Comparison of ENCODE assay signal across 8 mouse cellular contexts in genomic region chr11:54303076-54303727, GRCm38 (mm10). TPM values are rescaled to one million over a fixed set of nuclear protein-coding genes. Genes with fewer than 3 reads are reported as not detected.
DNase-seq lines count a peak whose midpoint lies in the region; ATAC-seq lines count a peak whose summit lies in the region.

No protein-coding gene starts in this region.

- H3K4me3 ChIP-seq in intestine, embryonic 14.5 days (ENCODE audit: low read depth, low read length), result 0 out of 2 replicates have a peak overlapping the region, but pooled peaks have one; percentile 53
- H3K4me3 ChIP-seq in intestine, embryonic 15.5 days (replicated peaks), result no peak overlapping the region
- peak overlapping the region; percentile 74 for H3K4me3 ChIP-seq in forebrain, embryonic 11.5 days (ENCODE audit: low read depth, low read length)
- no peak overlapping the region for H3K4me3 ChIP-seq in stomach, embryonic 15.5 days (replicated peaks)

- H3K9ac ChIP-seq in intestine, embryonic 14.5 days (ENCODE audit: low read length), result no peak overlapping the region
- H3K9ac ChIP-seq in intestine, embryonic 15.5 days, result no peak overlapping the region
- peak overlapping the region; percentile 84 for H3K9ac ChIP-seq in forebrain, embryonic 11.5 days (ENCODE audit: low read length)
- H3K9ac ChIP-seq in stomach, embryonic 15.5 days, result no peak overlapping the region

- H3K4me1 ChIP-seq in intestine, embryonic 14.5 days (replicated peaks; ENCODE audit: control insufficient read depth, insufficient read depth, low read length), result 0 out of 2 replicates have a peak, but pooled peaks cover 4% of the 10 kb centered on the region
- peaks cover 4% of the 10 kb centered on the region for H3K4me1 ChIP-seq in intestine, embryonic 15.5 days (replicated peaks)
- H3K4me1 ChIP-seq in forebrain, embryonic 11.5 days (replicated peaks; ENCODE audit: control insufficient read depth, insufficient read depth, low read length), result 0 out of 2 replicates have a peak, but pooled peaks cover 5% of the 10 kb centered on the region
- H3K4me1 ChIP-seq in stomach, embryonic 15.5 days, result peaks cover 8% of the 10 kb centered on the region

- H3K27me3 ChIP-seq in intestine, embryonic 14.5 days (replicated peaks; ENCODE audit: control insufficient read depth, insufficient read depth, low read length), result 0 out of 2 replicates have a peak, but pooled peaks cover 9% of the 10 kb centered on the region
- H3K27me3 ChIP-seq in intestine, embryonic 15.5 days (replicated peaks), result peaks cover 8% of the 10 kb centered on the region; the same call in 1 of the 2 replicates
- H3K27me3 ChIP-seq in forebrain, embryonic 11.5 days (ENCODE audit: control insufficient read depth, insufficient read depth, low read length), result no peaks in the 10 kb centered on the region
- H3K27me3 ChIP-seq in stomach, embryonic 15.5 days (replicated peaks), result peaks cover 4% of the 10 kb centered on the region; the same call in 1 of the 2 replicates

- H3K36me3 ChIP-seq in intestine, embryonic 14.5 days (ENCODE audit: control insufficient read depth, insufficient read depth, low read length), result no peaks in the 10 kb centered on the region
- no peaks in the 10 kb centered on the region for H3K36me3 ChIP-seq in intestine, embryonic 15.5 days
- no peaks in the 10 kb centered on the region for H3K36me3 ChIP-seq in forebrain, embryonic 11.5 days (ENCODE audit: control insufficient read depth, insufficient read depth, low read length)
- H3K36me3 ChIP-seq in stomach, embryonic 15.5 days, result no peaks in the 10 kb centered on the region

- H3K4me2 ChIP-seq in intestine, embryonic 14.5 days (ENCODE audit: low read length), result peak overlapping the region; percentile 93
- no peak overlapping the region; the same call in 1 of the 2 replicates for H3K4me2 ChIP-seq in intestine, embryonic 15.5 days (replicated peaks)
- H3K4me2 ChIP-seq in forebrain, embryonic 11.5 days (ENCODE audit: low read depth, low read length, severe bottlenecking), result peak overlapping the region; percentile 69
- H3K4me2 ChIP-seq in stomach, embryonic 15.5 days, result peak overlapping the region; percentile 95; the same call in 1 of the 2 replicates

- 0 out of 2 replicates have a peak, but pooled peaks cover 2% of the 10 kb centered on the region for H3K9me3 ChIP-seq in intestine, embryonic 14.5 days (ENCODE audit: control insufficient read depth, low read length)
- H3K9me3 ChIP-seq in intestine, embryonic 15.5 days, result no peaks in the 10 kb centered on the region; the same call in 1 of the 2 replicates
- no peaks in the 10 kb centered on the region; the same call in 1 of the 2 replicates for H3K9me3 ChIP-seq in forebrain, embryonic 11.5 days (ENCODE audit: control insufficient read depth, low read length)
- no peaks in the 10 kb centered on the region for H3K9me3 ChIP-seq in stomach, embryonic 15.5 days

- no peak for ATAC-seq in intestine, embryonic 14.5 days (replicated peaks; ENCODE audit: low FRiP score, low TSS enrichment, low read depth)
- no peak for ATAC-seq in intestine, embryonic 15.5 days
- peak; percentile 34 for ATAC-seq in forebrain, embryonic 11.5 days (replicated peaks; ENCODE audit: low FRiP score)
- ATAC-seq in stomach, embryonic 15.5 days (ENCODE audit: insufficient read depth, low FRiP score, low read depth), result no peak

- DNase-seq in intestine, embryonic 14.5 days (ENCODE audit: low spot score), result peak; percentile 84
- DNase-seq in R1 (ENCODE audit: low read depth, low spot score) (peak; percentile 74), liver (peak; percentile 51)
- DNase-seq in forebrain, embryonic 11.5 days (ENCODE audit: low spot score), result peak; percentile 71
- no peak for DNase-seq in left cerebral cortex, adult 8-10 months (ENCODE audit: low spot score in 2 of 2)
- no peak for DNase-seq in layer of hippocampus, adult 18-20 months (ENCODE audit: low spot score in 2 of 2)

- H3K27ac ChIP-seq in intestine, embryonic 14.5 days (ENCODE audit: low read depth), result no peak overlapping the region
- H3K27ac ChIP-seq in intestine, embryonic 15.5 days, result no peak overlapping the region
- H3K27ac ChIP-seq in forebrain, embryonic 11.5 days (ENCODE audit: low read depth, low read length), result no peak overlapping the region
- no peak overlapping the region for H3K27ac ChIP-seq in stomach, embryonic 15.5 days

- 19% methylated on average over 6 of the region's 6 CpGs for WGBS in intestine, embryonic 14.5 days
- 23% methylated on average over 6 of the region's 6 CpGs for WGBS in intestine, embryonic 15.5 days
- WGBS in forebrain, embryonic 11.5 days, result 20% methylated on average over 6 of the region's 6 CpGs
- WGBS in stomach, embryonic 15.5 days, result 18% methylated on average over 6 of the region's 6 CpGs

RNA-seq across cellular contexts. Expression of gene Acsl6, which starts 0.4 kb away (rescaled TPM):
- 1.9 and 2.6 TPM in 2 replicates for polyA plus RNA-seq in intestine, embryonic 14.5 days (2014; fragmentation: Nextera tagmentation; extraction: Ambion mirVana)
- 1.7 and 2.6 TPM in 2 replicates for polyA plus RNA-seq in intestine, embryonic 15.5 days (2015; fragmentation: Nextera tagmentation; extraction: Ambion mirVana)
- 16.7 and 17.9 TPM in 2 replicates for polyA plus RNA-seq in forebrain, embryonic 11.5 days (2014; fragmentation: Nextera tagmentation; extraction: Ambion mirVana)
- 2.2 and 2.7 TPM in 2 replicates for polyA plus RNA-seq in stomach, embryonic 15.5 days (2015; fragmentation: Nextera tagmentation; extraction: Ambion mirVana)
- total RNA-seq in left cerebral cortex, adult 8-10 months (2022), result 100 to 1,000 TPM; 190 to 233 (median 201) TPM
- total RNA-seq in layer of hippocampus, adult 18-20 months (2021), result 100 to 1,000 TPM; 171 to 189 TPM

RNA-seq across cellular contexts. Expression of gene Il3, which starts 36.1 kb away (rescaled TPM):
- polyA plus RNA-seq in intestine, embryonic 14.5 days (2014; fragmentation: Nextera tagmentation; extraction: Ambion mirVana), result not detected in 2 replicates
- not detected in 2 replicates for polyA plus RNA-seq in intestine, embryonic 15.5 days (2015; fragmentation: Nextera tagmentation; extraction: Ambion mirVana)
- polyA plus RNA-seq in forebrain, embryonic 11.5 days (2014; fragmentation: Nextera tagmentation; extraction: Ambion mirVana), result not detected in 2 replicates
- polyA plus RNA-seq in stomach, embryonic 15.5 days (2015; fragmentation: Nextera tagmentation; extraction: Ambion mirVana), result not detected in 2 replicates
- not detected for total RNA-seq in left cerebral cortex, adult 8-10 months (2022)
- total RNA-seq in layer of hippocampus, adult 18-20 months (2021), result not detected

RNA-seq across cellular contexts. Expression of gene Csf2, which starts 53.7 kb away (rescaled TPM):
- polyA plus RNA-seq in intestine, embryonic 14.5 days (2014; fragmentation: Nextera tagmentation; extraction: Ambion mirVana), result 0.31 TPM in 1 of 2 replicates, not detected in the other
- 0.36 and 0.57 TPM in 2 replicates for polyA plus RNA-seq in intestine, embryonic 15.5 days (2015; fragmentation: Nextera tagmentation; extraction: Ambion mirVana)
- not detected in 2 replicates for polyA plus RNA-seq in forebrain, embryonic 11.5 days (2014; fragmentation: Nextera tagmentation; extraction: Ambion mirVana)
- 0.23 TPM in 1 of 2 replicates, not detected in the other for polyA plus RNA-seq in stomach, embryonic 15.5 days (2015; fragmentation: Nextera tagmentation; extraction: Ambion mirVana)
- total RNA-seq in left cerebral cortex, adult 8-10 months (2022), result not detected
- not detected for total RNA-seq in layer of hippocampus, adult 18-20 months (2021)

Comparison
In these comparisons a context has a peak if more than half of its experiments do, and no peak if none do; other contexts are left out.
1. H3K4me3 ChIP-seq: peak in intestine, embryonic 14.5 days (single experiment) and forebrain, embryonic 11.5 days (single experiment); none in intestine, embryonic 15.5 days (single experiment) and stomach, embryonic 15.5 days (single experiment).
2. DNase-seq: peak in intestine, embryonic 14.5 days (single experiment), R1 (single experiment), forebrain, embryonic 11.5 days (single experiment) and liver (single experiment); none in left cerebral cortex, adult 8-10 months (0 of 2) and layer of hippocampus, adult 18-20 months (0 of 2).